Mouse (Mus musculus): ENCODE measurements around the gene Fat1.

DNA sequence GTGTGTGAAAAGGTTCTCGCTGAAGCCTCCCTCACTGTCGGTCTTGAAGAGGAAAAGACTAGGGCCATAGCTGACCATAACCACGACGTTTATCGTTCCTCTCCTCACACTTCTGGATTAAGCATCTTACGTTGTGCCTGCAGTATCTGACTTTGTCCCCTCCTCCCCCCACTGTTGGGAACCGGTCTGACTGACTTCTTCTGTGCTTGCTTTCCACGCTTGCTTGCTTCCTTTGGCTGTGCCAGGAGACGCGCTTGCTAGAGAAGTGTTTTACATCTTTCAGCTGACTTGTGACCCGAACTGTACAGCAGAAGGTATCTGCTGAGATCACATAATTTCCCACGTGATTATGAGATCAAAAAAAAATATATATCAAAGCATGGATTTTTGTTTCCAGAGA lies 76.5 kb downstream of the Fat1 start:
- TF ChIP-seq GATA1 (IDR thresholded peaks at IDR 0.05; ENCODE audit: borderline replicate concordance, low read length) = no peak
- no peak for TF ChIP-seq FLI1 (IDR thresholded peaks at IDR 0.05; ENCODE audit: low read length)

All from megakaryocyte, embryonic 14.5 days (primary cell).